Mouse (Mus musculus) liver, embryonic 11.5 days (tissue): ENCODE measurements at regions not wholly inside any gene's neighbourhood (a gene's known extent, or its start where the extent isn't known, plus 50 kb on each side); places are given as distances from the start of the nearest gene placed in this dataset.

ENCODE experiments used
- ATAC-seq: fragments of 200-750 bp; cut with Nextera tagmentation; replicated peaks from 2 replicates; pipeline ENCODE4 v1.8.0; 2017; ENCODE audit warnings: moderate number of reproducible peaks, mild to moderate bottlenecking, moderate TSS enrichment, moderate library complexity; ENCODE audit not compliant: low FRiP score
- DNase-seq: peaks from one replicate; pipeline ENCODE4 v3.0.0-alpha.2; 2017; ENCODE audit warnings: low spot score
- H3K27ac ChIP-seq: fragments of 300-500 bp; sonication (generic); 2 replicates; pipeline ENCODE4 v1.5.1; 2014; ENCODE audit warnings: mild to moderate bottlenecking, low read depth, low read length, control low read depth
- H3K27me3 ChIP-seq: fragments of 300-500 bp; sonication (generic); replicated peaks from 2 replicates; pipeline ENCODE4 v1.6.1; 2014; ENCODE audit warnings: low read length, mixed read lengths; ENCODE audit not compliant: control insufficient read depth, insufficient read depth
- H3K36me3 ChIP-seq: fragments of 300-500 bp; sonication (generic); 2 replicates; pipeline ENCODE4 v1.6.1; 2014; ENCODE audit warnings: mild to moderate bottlenecking, low read length, moderate library complexity, mixed read lengths; ENCODE audit not compliant: control insufficient read depth, insufficient read depth
- H3K4me1 ChIP-seq: fragments of 300-500 bp; sonication (generic); replicated peaks from 2 replicates; pipeline ENCODE4 v1.6.1; 2014; ENCODE audit warnings: low read length, mixed read lengths; ENCODE audit not compliant: control insufficient read depth, insufficient read depth
- H3K4me2 ChIP-seq: fragments of 300-500 bp; sonication (generic); 2 replicates; pipeline ENCODE4 v1.6.1; 2014; ENCODE audit warnings: mild to moderate bottlenecking, control low read depth, moderate library complexity
- H3K4me3 ChIP-seq: fragments of 300-500 bp; sonication (generic); 2 replicates; pipeline ENCODE4 v1.5.1; 2014; ENCODE audit warnings: low read depth, low read length, control low read depth
- H3K9ac ChIP-seq: fragments of 300-500 bp; sonication (generic); 2 replicates; pipeline ENCODE4 v1.6.1; 2014; ENCODE audit warnings: low read depth, low read length, control low read depth
- H3K9me3 ChIP-seq: fragments of 300-500 bp; sonication (generic); 2 replicates; pipeline ENCODE4 v1.6.1; 2016; ENCODE audit warnings: low read length, inconsistent platforms, mixed read lengths; ENCODE audit not compliant: control insufficient read depth
- WGBS: fragments of 180-500 bp; shearing (Covaris S2); extraction: QIAGEN DNeasy Blood & Tissue Kit; methylation state at CpG from one replicate; pipeline ENCODE4 v1.1.7; 2014; 5-methylcytosine and 5-hydroxymethylcytosine counted together

DNA sequence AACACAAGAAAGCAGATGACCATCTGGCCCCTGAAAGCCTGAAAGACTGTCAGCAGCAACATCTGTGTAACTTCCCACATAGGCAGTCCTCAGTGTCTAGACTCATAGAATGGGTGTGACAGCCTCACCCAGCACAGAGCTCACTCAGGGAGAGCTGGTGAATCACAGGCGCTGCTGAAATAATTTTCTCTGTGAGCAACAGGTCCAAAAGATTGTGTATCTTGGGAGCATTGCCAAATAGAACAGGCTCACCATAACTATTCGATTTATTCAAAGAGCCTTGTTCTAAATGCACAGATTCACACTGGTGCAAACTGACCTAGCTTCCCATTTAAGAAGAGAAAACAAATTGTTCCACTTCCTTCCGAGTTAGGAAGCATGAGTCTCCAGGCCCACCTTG lies 399.6 kb upstream of the Mgmt start:
- H3K9me3 ChIP-seq = no peaks in the 10 kb centered on the region
- WGBS = 77% methylated on average over 3 of the region's 3 CpGs
- H3K27ac ChIP-seq = no peak overlapping the region

DNA sequence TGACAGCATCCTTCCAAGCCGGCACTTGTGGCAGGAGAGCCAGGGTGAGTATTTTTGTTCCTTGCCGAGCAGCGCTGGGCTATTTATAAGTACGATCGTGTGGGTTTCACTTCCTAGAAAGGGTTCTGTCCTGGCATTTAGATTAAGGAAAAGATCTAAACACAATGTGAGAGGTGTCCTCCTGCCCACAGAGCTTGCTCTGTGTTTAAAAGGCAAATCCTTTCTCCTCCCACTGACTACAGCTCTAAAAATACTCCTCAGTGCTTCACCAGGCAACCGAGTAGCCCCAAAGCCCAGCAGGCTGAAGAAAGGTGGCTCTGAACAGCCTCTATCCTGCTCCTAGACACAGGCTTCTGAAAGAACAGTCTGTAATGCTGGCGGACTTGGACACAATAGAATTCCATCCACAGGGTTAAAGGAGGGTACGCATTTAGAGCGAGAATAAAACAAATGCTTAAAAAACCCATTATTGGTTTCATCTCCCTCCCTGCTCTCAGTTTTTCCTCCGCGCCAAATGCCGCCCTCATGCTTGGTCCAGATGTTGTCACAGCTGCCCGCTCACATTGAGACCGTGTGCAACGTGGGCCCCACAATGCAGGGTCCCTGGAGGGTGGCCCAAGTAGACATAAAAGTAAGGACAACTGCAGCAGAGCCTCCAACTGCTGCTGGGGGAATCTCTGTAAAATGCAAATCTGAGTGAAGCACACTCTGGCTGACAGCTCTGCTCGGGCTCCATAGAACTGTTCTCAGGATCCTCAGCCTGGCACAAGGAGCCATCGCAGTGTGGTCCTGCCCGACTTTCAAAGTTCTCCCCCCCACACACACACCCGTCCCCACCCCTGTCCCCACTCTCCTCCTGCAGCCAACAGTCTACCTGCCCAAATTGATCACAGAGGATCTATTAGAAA lies 397.8 kb upstream of the Mgmt start:
- H3K27ac ChIP-seq = no peak overlapping the region
- WGBS = 68% methylated on average over 19 of the region's 19 CpGs
- H3K36me3 ChIP-seq = no peaks in the 10 kb centered on the region
- no peak overlapping the region for H3K9ac ChIP-seq
- no peaks in the 10 kb centered on the region for H3K9me3 ChIP-seq
- H3K4me3 ChIP-seq = no peak overlapping the region
- 0 out of 2 replicates have a peak, but pooled peaks cover 6% of the 10 kb centered on the region for H3K27me3 ChIP-seq
- no peaks in the 10 kb centered on the region for H3K4me1 ChIP-seq
- DNase-seq (no peak), ATAC-seq (no peak)
- H3K4me2 ChIP-seq = no peak overlapping the region

More for the DNA sequence above, 399.6 kb upstream of the Mgmt start:
- Histone ChIP-seq H3K9ac (no peak overlapping the region), H3K36me3 (no peaks in the 10 kb centered on the region), H3K4me2 (no peak overlapping the region), H3K4me1 (no peaks in the 10 kb centered on the region), H3K27me3 (0 out of 2 replicates have a peak, but pooled peaks cover 6% of the 10 kb centered on the region), H3K4me3 (no peak overlapping the region)
- no peak for ATAC-seq
- no peak for DNase-seq

DNA sequence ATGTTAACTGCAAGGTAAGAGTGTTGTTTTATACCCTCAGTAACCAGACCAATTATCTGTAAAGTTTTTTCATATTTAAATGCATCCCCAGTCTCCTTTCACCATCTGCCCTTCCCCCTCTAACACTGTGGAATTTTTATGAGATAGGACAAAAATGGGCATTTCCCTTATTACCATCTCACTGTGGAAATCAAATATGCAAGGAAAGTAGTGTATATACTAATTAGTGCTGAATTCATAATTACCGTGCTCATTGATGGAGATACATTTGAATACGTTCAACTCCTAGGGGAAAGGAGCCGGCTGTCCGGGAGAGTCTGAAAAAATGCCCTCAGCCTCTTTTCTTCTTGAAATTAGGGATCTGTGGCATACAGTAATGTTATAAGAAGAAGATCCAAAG lies 394.4 kb upstream of the Mgmt start:
- 86% methylated on average over 4 of the region's 4 CpGs for WGBS
- H3K27ac ChIP-seq = no peak overlapping the region
- H3K4me1 ChIP-seq = no peaks in the 10 kb centered on the region
- ATAC-seq (no peak), DNase-seq (no peak)
- H3K36me3 ChIP-seq = no peaks in the 10 kb centered on the region
- H3K4me2 ChIP-seq = no peak overlapping the region
- no peak overlapping the region for H3K4me3 ChIP-seq
- no peaks in the 10 kb centered on the region for H3K9me3 ChIP-seq
- H3K9ac ChIP-seq = no peak overlapping the region
- H3K27me3 ChIP-seq = peaks cover 6% of the 10 kb centered on the region; the same call in 1 of the 2 replicates

DNA sequence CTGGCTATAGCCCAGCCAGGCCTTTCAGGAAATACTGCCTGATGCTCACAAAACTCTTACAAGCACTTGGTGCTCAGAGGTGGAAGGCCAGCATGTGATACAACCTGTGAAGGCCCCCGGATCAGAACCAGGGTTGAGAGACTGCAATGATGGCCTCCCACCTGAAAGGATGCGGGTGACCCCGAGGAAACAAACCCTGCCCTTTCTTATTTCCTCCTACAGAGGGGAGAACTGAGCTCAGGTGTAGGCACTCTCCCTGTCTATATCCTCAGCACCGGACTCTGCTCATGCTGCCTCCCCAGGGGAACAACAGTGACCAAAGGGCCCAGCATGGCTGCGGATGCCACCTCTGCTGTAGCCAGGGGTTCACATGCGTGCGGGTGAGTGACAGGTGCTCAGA lies 393.3 kb upstream of the Mgmt start:
- DNase-seq (no peak), ATAC-seq (no peak)
- H3K4me2 ChIP-seq = no peak overlapping the region
- H3K4me3 ChIP-seq = no peak overlapping the region
- no peak overlapping the region for H3K9ac ChIP-seq
- WGBS = 86% methylated on average over 7 of the region's 7 CpGs
- no peak overlapping the region for H3K27ac ChIP-seq
- H3K9me3 ChIP-seq = no peaks in the 10 kb centered on the region
- peaks cover 4% of the 10 kb centered on the region; the same call in 1 of the 2 replicates for H3K27me3 ChIP-seq
- no peaks in the 10 kb centered on the region for H3K36me3 ChIP-seq
- H3K4me1 ChIP-seq = no peaks in the 10 kb centered on the region

DNA sequence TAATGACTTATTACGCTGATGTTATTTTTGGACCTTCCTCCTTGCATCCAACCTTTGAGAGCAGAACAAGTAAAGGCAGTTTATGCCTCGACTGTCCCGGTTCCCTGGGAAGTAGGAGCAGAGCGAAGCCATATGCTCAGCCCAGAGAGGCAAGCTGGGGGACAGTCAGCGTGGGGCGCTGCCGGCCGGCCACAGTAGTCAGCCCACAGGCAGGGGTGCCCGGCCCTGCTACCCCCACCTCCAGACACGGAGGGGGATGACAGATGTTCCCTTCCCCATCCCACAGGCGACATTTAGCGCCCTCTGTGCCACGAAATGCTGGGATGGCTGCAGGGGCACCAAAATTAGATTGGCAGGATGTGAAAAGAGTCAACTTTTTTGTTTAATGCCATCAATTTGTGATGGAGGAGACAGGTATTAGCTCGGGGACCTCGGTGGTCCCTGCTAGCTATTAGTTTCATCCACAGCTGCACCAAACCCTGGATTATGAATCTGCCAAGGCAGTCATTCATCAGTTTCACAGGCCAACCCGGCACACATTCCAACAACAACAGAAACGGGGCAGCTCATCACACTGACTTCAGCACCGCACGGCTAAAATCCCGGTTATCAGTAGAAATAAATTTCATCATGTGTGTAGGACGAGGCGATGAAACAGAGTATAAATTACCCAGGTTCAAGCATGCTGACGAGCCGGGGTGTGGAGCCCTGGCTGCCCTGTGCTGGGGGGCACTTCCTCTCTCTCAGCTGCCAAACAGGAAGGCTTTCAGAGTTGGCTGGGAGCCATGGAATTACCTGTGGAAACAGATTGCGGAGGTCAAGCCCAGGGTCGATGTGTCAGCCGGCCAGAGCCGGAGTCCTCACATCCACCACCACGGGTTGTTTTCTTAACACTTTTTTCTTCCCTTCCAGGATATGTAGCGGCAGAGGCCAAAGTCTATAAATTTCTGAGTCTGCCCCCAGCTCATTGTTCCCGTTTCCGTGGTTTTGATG lies 392.3 kb upstream of the Mgmt start:
- H3K4me2 ChIP-seq = peak overlapping the region; percentile 45
- peaks cover 3% of the 10 kb centered on the region; the same call in 1 of the 2 replicates for H3K27me3 ChIP-seq
- no peak for DNase-seq
- H3K4me3 ChIP-seq = no peak overlapping the region
- no peak overlapping the region for H3K27ac ChIP-seq
- no peaks in the 10 kb centered on the region for H3K36me3 ChIP-seq
- H3K4me1 ChIP-seq = no peaks in the 10 kb centered on the region
- 54% methylated on average over 32 of the region's 32 CpGs for WGBS
- H3K9ac ChIP-seq = no peak overlapping the region
- ATAC-seq = peak; percentile 43; the same call in 1 of the 2 replicates
- H3K9me3 ChIP-seq = no peaks in the 10 kb centered on the region

DNA sequence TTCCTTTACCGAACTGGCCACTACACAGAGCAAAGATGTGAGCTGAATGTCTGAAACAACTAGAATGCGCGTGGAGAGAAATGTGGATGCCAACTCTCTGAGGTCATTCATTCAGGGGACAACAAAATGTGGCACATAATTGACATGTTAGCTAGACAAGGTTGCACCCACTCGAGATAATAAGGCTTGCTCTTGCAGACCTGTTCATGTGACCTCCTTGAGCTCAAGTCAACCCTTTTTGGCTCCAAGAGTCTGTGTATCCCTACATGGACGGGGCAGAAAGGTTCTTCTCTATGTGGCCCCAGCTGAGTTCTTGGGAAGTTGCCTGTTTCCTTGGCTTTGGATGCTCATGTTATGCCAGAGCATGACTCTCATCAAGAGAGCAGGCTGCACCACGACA lies 383.0 kb upstream of the Mgmt start:
- ATAC-seq (no peak), DNase-seq (no peak)
- 75% methylated on average over 6 of the region's 6 CpGs for WGBS
- no peaks in the 10 kb centered on the region for H3K27me3 ChIP-seq
- H3K36me3 ChIP-seq = no peaks in the 10 kb centered on the region
- H3K9ac ChIP-seq = no peak overlapping the region
- no peaks in the 10 kb centered on the region for H3K4me1 ChIP-seq
- no peak overlapping the region for H3K4me2 ChIP-seq
- no peak overlapping the region for H3K27ac ChIP-seq
- no peaks in the 10 kb centered on the region for H3K9me3 ChIP-seq
- no peak overlapping the region for H3K4me3 ChIP-seq

DNA sequence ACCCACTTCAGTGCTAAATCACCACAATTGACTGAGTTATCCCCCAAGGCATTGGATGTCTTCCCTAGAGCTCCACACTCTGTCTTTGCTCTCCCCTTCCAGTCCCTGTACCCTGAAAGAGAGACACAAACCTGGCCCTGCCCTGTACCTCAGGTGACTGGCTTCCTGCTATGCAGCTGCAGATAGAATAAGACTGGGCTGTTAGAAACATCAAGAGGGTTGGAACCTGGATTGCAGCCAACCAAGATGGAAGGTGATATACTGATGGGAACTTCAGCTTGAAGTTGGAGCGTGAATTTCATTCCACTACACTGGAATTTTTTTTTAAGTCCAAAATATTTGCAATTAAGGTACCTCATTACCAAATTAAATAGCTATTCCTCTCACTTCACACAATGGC lies 379.0 kb upstream of the Mgmt start:
- ATAC-seq (no peak), DNase-seq (no peak)
- Histone ChIP-seq H3K27ac (no peak overlapping the region), H3K4me3 (no peak overlapping the region), H3K36me3 (no peaks in the 10 kb centered on the region), H3K9ac (no peak overlapping the region), H3K9me3 (no peaks in the 10 kb centered on the region), H3K4me2 (no peak overlapping the region), H3K27me3 (no peaks in the 10 kb centered on the region), H3K4me1 (no peaks in the 10 kb centered on the region)
- WGBS = 76% methylated on average over 1 of the region's 1 CpGs

DNA sequence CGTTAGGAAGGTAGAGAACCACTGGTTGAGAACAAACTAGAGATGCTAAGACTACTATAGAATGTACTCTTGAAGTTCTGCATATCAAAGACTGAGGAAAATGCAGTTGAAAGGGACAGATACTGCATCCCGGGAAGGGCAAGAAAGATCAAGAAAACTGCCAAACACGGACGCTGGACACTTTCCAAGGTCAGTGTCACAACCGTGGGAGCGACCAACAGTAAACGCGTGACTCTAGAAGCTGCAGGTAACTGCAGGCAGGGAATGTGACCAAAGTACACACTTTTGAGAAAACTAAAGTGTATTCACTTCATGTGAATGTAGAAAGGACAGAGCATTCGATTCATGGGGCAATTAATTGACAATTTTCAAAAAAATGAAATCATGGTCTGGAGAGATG lies 368.6 kb upstream of the Mgmt start:
- WGBS = 83% methylated on average over 9 of the region's 9 CpGs
- Histone ChIP-seq H3K27ac (no peak overlapping the region), H3K9me3 (no peaks in the 10 kb centered on the region), H3K27me3 (no peaks in the 10 kb centered on the region), H3K4me1 (no peaks in the 10 kb centered on the region), H3K4me3 (no peak overlapping the region), H3K36me3 (no peaks in the 10 kb centered on the region), H3K4me2 (no peak overlapping the region), H3K9ac (no peak overlapping the region)
- DNase-seq (no peak), ATAC-seq (no peak)
